8 mouse cellular contexts compared by ENCODE assay signal in the genomic region with DNA sequence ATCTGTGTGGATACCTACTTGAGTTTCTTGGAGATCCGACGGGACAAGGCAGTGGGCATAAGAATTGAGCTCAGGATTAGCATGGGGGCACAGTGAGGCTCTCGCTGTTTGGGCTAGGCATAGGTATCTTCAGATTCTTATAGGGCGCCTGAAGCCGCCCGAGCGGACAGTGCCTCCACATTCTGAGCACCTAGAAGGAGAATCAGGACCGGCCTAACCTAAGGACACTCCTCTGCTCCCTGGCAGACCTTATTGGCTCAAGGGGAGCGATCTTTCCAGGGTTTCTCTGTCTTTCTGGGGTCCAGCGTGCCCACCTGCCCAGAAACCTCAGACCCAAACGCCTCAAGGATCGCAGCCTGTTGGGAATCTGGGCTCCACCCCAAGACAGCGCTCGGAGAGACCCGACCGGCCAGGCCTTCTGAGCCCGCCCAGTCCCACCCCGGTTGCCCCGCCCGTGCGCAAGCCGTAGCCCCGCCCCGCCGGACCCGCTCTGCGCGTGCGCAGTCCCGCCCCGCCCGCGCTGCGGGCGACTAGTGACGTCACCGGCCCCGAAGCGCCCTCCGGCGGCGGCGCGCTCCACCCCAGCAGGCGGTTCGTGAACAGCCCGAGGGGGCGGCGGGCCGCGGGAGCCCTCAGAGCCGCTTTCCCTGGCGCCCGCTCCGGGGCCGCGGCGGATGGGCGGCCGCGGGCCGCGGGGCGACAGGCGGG. TPM values are rescaled to one million over a fixed set of nuclear protein-coding genes. Genes with fewer than 3 reads are reported as not detected.
A peak's percentile ranks its signal among the peaks of the same experiment; 100 is the strongest.
DNase-seq lines count a peak whose midpoint lies in the region; ATAC-seq lines count a peak whose summit lies in the region.

A gene (plus strand): TSS at position 532 of the 708 bp plus-strand sequence.

- DNase-seq in adipocyte (ENCODE audit: low spot score), result peak; percentile 86
- peak; percentile 84 for DNase-seq in embryo, embryonic 10 days (ENCODE audit: low spot score)
- peak; percentile 99 for DNase-seq in gastrocnemius, postnatal 10 days
- peak; percentile 93 for DNase-seq in induced T-regulatory cell, adult 2 months (ENCODE audit: low read depth)
- peak; percentile 82 to 88 for DNase-seq in left cerebral cortex, adult 8-10 months (ENCODE audit: low spot score in 2 of 2)
- peak; percentile 94 for DNase-seq in right cerebral cortex, adult 18-20 months
- peak; percentile 97 for DNase-seq in urinary bladder, adult 2 months (ENCODE audit: low spot score)

- peak; percentile 78 for ATAC-seq in megakaryocyte, adult 5-6 weeks (ENCODE audit: poor library complexity, severe bottlenecking)

RNA-seq across cellular contexts. Expression of the gene that starts here (rescaled TPM):
- total RNA-seq in gastrocnemius, postnatal 10 days (2021), result 10 to 100 TPM; 96.4 to 99.6 TPM
- 10 to 100 TPM; 81.1 to 86.5 (median 81.4) TPM for total RNA-seq in left cerebral cortex, adult 8-10 months (2022)
- 9.8 and 10.8 TPM in 2 replicates for total RNA-seq in megakaryocyte, adult 5-6 weeks (2015)
- 10.5 and 11.3 TPM in 2 replicates for total RNA-seq in megakaryocyte, adult 5-6 weeks (2017)
- 58.9 and 76.5 TPM in 2 replicates for polyA plus RNA-seq in urinary bladder, adult 2 months (2012; rRNA removed)

Comparison
In these comparisons a context has a peak if more than half of its experiments do, and no peak if none do; other contexts are left out.
1. Peak in every context shown above with its lines: DNase-seq and ATAC-seq.
2. RNA of the gene that starts here (total RNA-seq): 96.4 to 99.6 TPM in gastrocnemius, postnatal 10 days and 81.1 to 86.5 TPM in left cerebral cortex, adult 8-10 months; 9.8 to 11.3 TPM in megakaryocyte, adult 5-6 weeks; every median in the first group is over 4 times any median in the second.